In the genomic region with DNA sequence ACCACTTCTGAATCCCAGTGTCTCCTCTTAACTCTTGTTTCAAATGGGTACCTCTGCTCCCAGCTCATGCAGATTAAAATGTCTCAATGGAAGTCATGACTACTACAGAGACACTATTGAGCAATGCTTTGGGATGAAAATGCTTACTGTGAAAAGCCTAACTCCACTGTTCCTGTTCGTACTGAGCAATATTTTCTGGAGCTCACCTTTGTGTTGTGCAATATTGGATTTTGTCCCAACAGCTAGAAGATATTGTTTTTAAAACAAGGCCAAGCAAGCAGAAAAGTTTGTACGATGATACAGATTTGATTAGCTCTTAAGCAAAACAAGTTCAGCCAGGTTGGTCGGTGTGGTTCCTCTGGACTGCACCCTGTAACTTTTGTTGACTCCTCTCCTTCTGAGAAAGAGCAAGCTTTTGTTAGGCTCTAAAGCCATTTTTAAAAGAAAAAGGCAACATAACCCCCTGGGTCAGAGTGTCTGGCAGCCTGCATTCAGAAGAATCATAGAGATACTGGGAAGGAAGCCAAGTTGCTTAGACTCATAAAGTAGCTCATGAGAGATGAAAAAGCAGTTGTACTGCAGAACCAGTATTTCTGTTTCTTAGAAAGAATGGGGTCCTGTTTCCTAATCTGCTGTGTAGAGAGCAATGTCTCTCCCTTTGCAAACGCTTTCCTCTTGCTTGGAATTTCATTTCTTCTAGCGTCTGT, we compare ENCODE assay signal across 11 mouse cellular contexts.
DNase-seq lines count a peak whose midpoint lies in the region; ATAC-seq and TF ChIP-seq lines count a peak whose summit lies in the region.
"Had no signal": no experiment of that assay in that cellular context is flagged by ENCODE, and none has a peak within 500 bp of the region (broad histone marks: within the 10 kb centered on the region; RNA-seq: fewer than 3 reads in every experiment).

No protein-coding gene starts in this region.

- H3K9ac ChIP-seq in heart, postnatal 0 days (replicated peaks; ENCODE audit: low read depth, low read length): no peak overlapping the region
- H3K9ac ChIP-seq: liver, embryonic 13.5 days had no signal

- H3K36me3 ChIP-seq in heart, postnatal 0 days (replicated peaks; ENCODE audit: control insufficient read depth, insufficient read depth, low read length): no peaks in the 10 kb centered on the region
- H3K36me3 ChIP-seq: liver, embryonic 13.5 days had no signal

- 54% methylated on average over 5 of the region's 5 CpGs for WGBS in heart, postnatal 0 days

- H3K27me3 ChIP-seq in heart, postnatal 0 days (ENCODE audit: control insufficient read depth, insufficient read depth, low read length): no peaks in the 10 kb centered on the region
- H3K27me3 ChIP-seq: liver, embryonic 13.5 days had no signal

- ATAC-seq in heart, postnatal 0 days (ENCODE audit: insufficient read depth, low read depth): no peak

- H3K4me2 ChIP-seq in heart, postnatal 0 days (ENCODE audit: low read depth, low read length): no peak overlapping the region
- H3K4me2 ChIP-seq: liver, embryonic 13.5 days had no signal

- H3K4me3 ChIP-seq in heart, postnatal 0 days (ENCODE audit: low read depth, low read length): no peak overlapping the region
- H3K4me3 ChIP-seq: liver, embryonic 13.5 days; myocyte had no signal

- H3K9me3 ChIP-seq in heart, postnatal 0 days (replicated peaks; ENCODE audit: control insufficient read depth, low read length): no peaks in the 10 kb centered on the region
- H3K9me3 ChIP-seq: liver, embryonic 13.5 days had no signal

- no peaks in the 10 kb centered on the region for H3K4me1 ChIP-seq in heart, postnatal 0 days (ENCODE audit: control insufficient read depth, insufficient read depth)
- H3K4me1 ChIP-seq: liver, embryonic 13.5 days had no signal

- TF ChIP-seq CTCF in heart, postnatal 0 days (IDR thresholded peaks at IDR 0.05; ENCODE audit: low read depth): no peak

- no peak overlapping the region for H3K27ac ChIP-seq in heart, postnatal 0 days (ENCODE audit: low read depth)
- H3K27ac ChIP-seq: liver, embryonic 13.5 days had no signal

- peak; percentile 18 for DNase-seq in heart, postnatal 0 days (ENCODE audit: low spot score)
- no peak for DNase-seq in heart, postnatal 4 days
- peak; percentile 11 for DNase-seq in urinary bladder, postnatal 25 days (ENCODE audit: low spot score)
- DNase-seq in urinary bladder, postnatal 10 days (ENCODE audit: low spot score): no peak
- DNase-seq in kidney, postnatal 36 days: peak; percentile 1 to 5
- DNase-seq in left cerebral cortex, adult 9 months (ENCODE audit: low spot score in 2 of 2): no peak
- no peak for DNase-seq in adipocyte (ENCODE audit: low spot score)
- DNase-seq in left cerebral cortex, postnatal 25 days (ENCODE audit: low spot score in 2 of 2): no peak
- DNase-seq: cerebellum, postnatal 25 days; liver, embryonic 13.5 days had no signal

- TF ChIP-seq EP300 in heart, postnatal 0 days (IDR thresholded peaks at IDR 0.05; ENCODE audit: low read depth): no peak

- intact Hi-C loops in left cerebral cortex, postnatal 25 days (cut with DNase I): no loop called here

Comparison
In these comparisons a context has a peak if more than half of its experiments do, and no peak if none do; other contexts are left out.
1. DNase-seq: peak in heart, postnatal 0 days (single experiment), urinary bladder, postnatal 25 days (single experiment) and kidney, postnatal 36 days (2 of 2); none in heart, postnatal 4 days (single experiment), urinary bladder, postnatal 10 days (single experiment), left cerebral cortex, adult 9 months (0 of 2), adipocyte (single experiment) and left cerebral cortex, postnatal 25 days (0 of 2).